In genomic region chr7:66749998-66750397, GRCm38 (mm10) we compare ENCODE assay signal across 24 mouse cellular contexts. TPM values are rescaled to one million over a fixed set of nuclear protein-coding genes. Genes with fewer than 3 reads are reported as not detected.
A peak's percentile ranks its signal among the peaks of the same experiment; 100 is the strongest.
DNase-seq lines count a peak whose midpoint lies in the region; ATAC-seq lines count a peak whose summit lies in the region.
"Had no signal": no experiment of that assay in that cellular context is flagged by ENCODE, and none has a peak within 500 bp of the region (broad histone marks: within the 10 kb centered on the region; RNA-seq: fewer than 3 reads in every experiment).

No protein-coding gene starts in this region.

- no peak overlapping the region for H3K4me3 ChIP-seq in embryonic facial prominence, embryonic 12.5 days
- no peak overlapping the region for H3K4me3 ChIP-seq in embryonic facial prominence, embryonic 10.5 days
- no peak overlapping the region for H3K4me3 ChIP-seq in limb, embryonic 12.5 days (replicated peaks)
- H3K4me3 ChIP-seq in limb, embryonic 10.5 days, result no peak overlapping the region
- H3K4me3 ChIP-seq: embryonic facial prominence, embryonic 13.5 days; forebrain, embryonic 10.5 days; forebrain, embryonic 13.5 days; gastrocnemius, adult 2 months; heart, embryonic 13.5 days had no signal

- no peaks in the 10 kb centered on the region for H3K4me1 ChIP-seq in embryonic facial prominence, embryonic 12.5 days
- no peaks in the 10 kb centered on the region for H3K4me1 ChIP-seq in embryonic facial prominence, embryonic 10.5 days
- peaks cover 8% of the 10 kb centered on the region for H3K4me1 ChIP-seq in limb, embryonic 12.5 days (replicated peaks)
- H3K4me1 ChIP-seq in limb, embryonic 10.5 days, result no peaks in the 10 kb centered on the region
- H3K4me1 ChIP-seq: forebrain, embryonic 10.5 days; forebrain, embryonic 13.5 days had no signal

- H3K27ac ChIP-seq in embryonic facial prominence, embryonic 12.5 days, result no peak overlapping the region
- H3K27ac ChIP-seq in embryonic facial prominence, embryonic 10.5 days (replicated peaks), result no peak overlapping the region
- H3K27ac ChIP-seq in limb, embryonic 12.5 days, result 0 out of 2 replicates have a peak overlapping the region, but pooled peaks have one; percentile 37
- no peak overlapping the region for H3K27ac ChIP-seq in limb, embryonic 10.5 days
- H3K27ac ChIP-seq: embryonic facial prominence, embryonic 13.5 days; forebrain, embryonic 10.5 days; forebrain, embryonic 13.5 days; gastrocnemius, adult 2 months; heart, embryonic 13.5 days; hindbrain, embryonic 14.5 days; hindbrain, postnatal 0 days had no signal

- WGBS in embryonic facial prominence, embryonic 12.5 days, result 70% methylated on average over 1 of the region's 1 CpGs
- WGBS in embryonic facial prominence, embryonic 10.5 days, result 80% methylated on average over 1 of the region's 1 CpGs
- 65% methylated on average over 1 of the region's 1 CpGs for WGBS in limb, embryonic 12.5 days
- 79% methylated on average over 1 of the region's 1 CpGs for WGBS in limb, embryonic 10.5 days

- ATAC-seq in embryonic facial prominence, embryonic 12.5 days (ENCODE audit: insufficient number of reproducible peaks, insufficient read depth, low FRiP score, low TSS enrichment), result 0 out of 2 replicates have a peak, but pooled peaks have one; percentile 52
- no peak for ATAC-seq in limb, embryonic 12.5 days (ENCODE audit: insufficient number of reproducible peaks, insufficient read depth, low FRiP score, low TSS enrichment, low read depth)
- ATAC-seq: activated CD4-positive, CD25-positive, alpha-beta regulatory T cell, adult 4 months; forebrain, embryonic 13.5 days; forebrain, embryonic 16.5 days; hindbrain, postnatal 0 days had no signal

- no peaks in the 10 kb centered on the region for H3K27me3 ChIP-seq in embryonic facial prominence, embryonic 12.5 days
- no peaks in the 10 kb centered on the region for H3K27me3 ChIP-seq in embryonic facial prominence, embryonic 10.5 days (replicated peaks; ENCODE audit: low read depth, poor library complexity, severe bottlenecking)
- H3K27me3 ChIP-seq in limb, embryonic 12.5 days, result no peaks in the 10 kb centered on the region
- no peaks in the 10 kb centered on the region for H3K27me3 ChIP-seq in limb, embryonic 10.5 days (ENCODE audit: low read depth, poor library complexity, severe bottlenecking)
- H3K27me3 ChIP-seq: embryonic facial prominence, embryonic 13.5 days; forebrain, embryonic 13.5 days; heart, embryonic 13.5 days had no signal

- H3K4me2 ChIP-seq in embryonic facial prominence, embryonic 12.5 days (replicated peaks), result no peak overlapping the region
- no peak overlapping the region for H3K4me2 ChIP-seq in limb, embryonic 12.5 days
- H3K4me2 ChIP-seq: embryonic facial prominence, embryonic 13.5 days; forebrain, embryonic 13.5 days; heart, embryonic 13.5 days; hindbrain, embryonic 14.5 days had no signal

- H3K9me3 ChIP-seq in embryonic facial prominence, embryonic 12.5 days, result no peaks in the 10 kb centered on the region
- no peaks in the 10 kb centered on the region for H3K9me3 ChIP-seq in embryonic facial prominence, embryonic 10.5 days
- H3K9me3 ChIP-seq in limb, embryonic 12.5 days, result no peaks in the 10 kb centered on the region
- H3K9me3 ChIP-seq in limb, embryonic 10.5 days (replicated peaks), result no peaks in the 10 kb centered on the region
- H3K9me3 ChIP-seq: embryonic facial prominence, embryonic 13.5 days; forebrain, embryonic 10.5 days; forebrain, embryonic 13.5 days; heart, embryonic 13.5 days had no signal

- no peak overlapping the region for H3K9ac ChIP-seq in embryonic facial prominence, embryonic 12.5 days
- no peak overlapping the region for H3K9ac ChIP-seq in limb, embryonic 12.5 days (replicated peaks)
- H3K9ac ChIP-seq: embryonic facial prominence, embryonic 13.5 days; forebrain, embryonic 13.5 days; heart, embryonic 13.5 days; hindbrain, embryonic 14.5 days had no signal

- no peak for DNase-seq in embryonic facial prominence, embryonic 10.5 days (ENCODE audit: low spot score)
- no peak for DNase-seq in limb, embryonic 10.5 days (ENCODE audit: low spot score)
- peak; percentile 14 for DNase-seq in testis, postnatal 14 days (ENCODE audit: low spot score)
- no peak for DNase-seq in testis, postnatal 10 days (ENCODE audit: low spot score)
- DNase-seq in adrenal gland, adult 2 months, result no peak
- DNase-seq: adrenal gland, postnatal 10 days; adrenal gland, postnatal 36 days; cerebellum, adult 18-20 months; cerebellum, adult 9-10 months; cerebellum, postnatal 14 days; gastrocnemius, adult 2 months; gastrocnemius, postnatal 14 days; heart, postnatal 14 days; heart, postnatal 4 days had no signal

- no peaks in the 10 kb centered on the region for H3K36me3 ChIP-seq in embryonic facial prominence, embryonic 12.5 days
- H3K36me3 ChIP-seq in embryonic facial prominence, embryonic 10.5 days (replicated peaks), result no peaks in the 10 kb centered on the region
- no peaks in the 10 kb centered on the region for H3K36me3 ChIP-seq in limb, embryonic 12.5 days
- H3K36me3 ChIP-seq in limb, embryonic 10.5 days, result no peaks in the 10 kb centered on the region
- H3K36me3 ChIP-seq: embryonic facial prominence, embryonic 13.5 days; forebrain, embryonic 10.5 days; heart, embryonic 13.5 days had no signal

RNA-seq across cellular contexts. Expression of gene Cers3, which starts 6.7 kb away (rescaled TPM):
- 3.2 and 4.0 TPM in 2 replicates for polyA plus RNA-seq in embryonic facial prominence, embryonic 12.5 days (2016; fragmentation: Nextera tagmentation; extraction: Ambion mirVana)
- polyA plus RNA-seq in embryonic facial prominence, embryonic 10.5 days (2016; fragmentation: Nextera tagmentation; extraction: Ambion mirVana), result 0.88 and 1.3 TPM in 2 replicates
- 2.4 and 2.7 TPM in 2 replicates for polyA plus RNA-seq in limb, embryonic 12.5 days (2016; fragmentation: Nextera tagmentation; extraction: Ambion mirVana)
- polyA plus RNA-seq in limb, embryonic 10.5 days (2016; fragmentation: Nextera tagmentation; extraction: Ambion mirVana), result 0.85 and 1.3 TPM in 2 replicates
- under 1 TPM; 0.24 to 0.32 TPM for total RNA-seq in adrenal gland, adult 2 months (2021)
- 0.02 and 0.06 TPM in 2 replicates for polyA plus RNA-seq in adrenal gland, adult 2 months (2012; rRNA removed)
- total RNA-seq: gastrocnemius, adult 2 months; gastrocnemius, postnatal 14 days had no signal
- polyA plus RNA-seq: activated CD4-positive, CD25-positive, alpha-beta regulatory T cell, adult 4 months had no signal
